Mouse (Mus musculus) stomach, embryonic 15.5 days (tissue): ENCODE measurements around the gene 4931406C07Rik. TPM values are rescaled to one million over a fixed set of nuclear protein-coding genes. Genes with fewer than 3 reads are reported as not detected.

Experiments
- ATAC-seq: fragments of 200-750 bp; cut with Nextera tagmentation; 2 replicates; pipeline ENCODE4 v1.8.0; 2017; ENCODE audit warnings: low read depth, moderate number of reproducible peaks, moderate TSS enrichment; ENCODE audit not compliant: insufficient read depth, low FRiP score
- H3K27ac ChIP-seq: fragments of 300-500 bp; sonication (generic); 2 replicates; pipeline ENCODE4 v1.5.1; 2015; ENCODE audit warnings: mild to moderate bottlenecking, inconsistent platforms
- H3K27me3 ChIP-seq: fragments of 300-500 bp; sonication (generic); replicated peaks from 2 replicates; pipeline ENCODE4 v1.6.1; 2015; ENCODE audit warnings: inconsistent platforms
- H3K36me3 ChIP-seq: fragments of 300-500 bp; sonication (generic); 2 replicates; pipeline ENCODE4 v1.6.1; 2015; ENCODE audit warnings: inconsistent platforms
- H3K4me1 ChIP-seq: fragments of 300-500 bp; sonication (generic); 2 replicates; pipeline ENCODE4 v1.6.1; 2015; ENCODE audit warnings: inconsistent platforms
- H3K4me2 ChIP-seq: fragments of 300-500 bp; sonication (generic); 2 replicates; pipeline ENCODE4 v1.6.1; 2015; ENCODE audit warnings: mild to moderate bottlenecking, inconsistent platforms
- H3K4me3 ChIP-seq: fragments of 300-500 bp; sonication (generic); replicated peaks from 2 replicates; pipeline ENCODE4 v1.5.1; 2015; ENCODE audit warnings: inconsistent platforms
- H3K9ac ChIP-seq: fragments of 300-500 bp; sonication (generic); 2 replicates; pipeline ENCODE4 v1.6.1; 2015; ENCODE audit warnings: inconsistent platforms
- H3K9me3 ChIP-seq: fragments of 300-500 bp; sonication (generic); 2 replicates; pipeline ENCODE4 v1.6.1; 2016; ENCODE audit warnings: inconsistent platforms
- WGBS: fragments of 180-500 bp; shearing (Covaris S2); methylation state at CpG from one replicate; pipeline ENCODE4 v1.1.7; 2015; 5-methylcytosine and 5-hydroxymethylcytosine counted together
- polyA plus RNA-seq: library from polyadenylated mRNA; unstranded; fragments of >200 nt; fragmentation: Nextera tagmentation; extraction: Ambion mirVana; gene quantifications from 2 replicates; pipeline ENCODE4 v1.2.1, GENCODE M21; 2015

The 4931406C07Rik gene
- polyA plus RNA-seq, 1 experiment from 2014 or later: 8.8 TPM

GRCm38 (mm10) chr9:15250376-15250775 is 55.9 kb downstream of the 4931406C07Rik start:
- Histone ChIP-seq H3K27me3 (no peaks in the 10 kb centered on the region), H3K4me1 (no peaks in the 10 kb centered on the region), H3K9ac (no peak overlapping the region), H3K4me3 (no peak overlapping the region), H3K36me3 (no peaks in the 10 kb centered on the region), H3K9me3 (no peaks in the 10 kb centered on the region), H3K27ac (no peak overlapping the region), H3K4me2 (no peak overlapping the region)
- WGBS: 59% methylated on average over 7 of the region's 7 CpGs
- no peak for ATAC-seq

- Histone ChIP-seq H3K36me3 (no peaks in the 10 kb centered on the region), H3K27ac (peak overlapping the region; percentile 51; the same call in 1 of the 2 replicates), H3K9ac (no peak overlapping the region), H3K4me2 (no peak overlapping the region), H3K4me3 (no peak overlapping the region), H3K9me3 (no peaks in the 10 kb centered on the region), H3K27me3 (no peaks in the 10 kb centered on the region), H3K4me1 (no peaks in the 10 kb centered on the region)
- 52% methylated on average over 14 of the region's 14 CpGs for WGBS
- peak; percentile 77 for ATAC-seq
Measured at GRCm38 (mm10) chr9:15245319-15246075, 60.8 kb downstream of the 4931406C07Rik start.

- ATAC-seq: no peak
- Histone ChIP-seq H3K4me3 (no peak overlapping the region), H3K27ac (no peak overlapping the region), H3K4me1 (peaks cover 11% of the 10 kb centered on the region; the same call in 1 of the 2 replicates), H3K9me3 (no peaks in the 10 kb centered on the region), H3K27me3 (no peaks in the 10 kb centered on the region), H3K4me2 (no peak overlapping the region; the same call in 1 of the 2 replicates), H3K36me3 (no peaks in the 10 kb centered on the region), H3K9ac (no peak overlapping the region)
- 93% methylated on average over 1 of the region's 1 CpGs for WGBS
Measured at GRCm38 (mm10) chr9:15242130-15242529, 64.1 kb downstream of the 4931406C07Rik start.

- Histone ChIP-seq H3K27ac (no peak overlapping the region), H3K9me3 (no peaks in the 10 kb centered on the region), H3K27me3 (no peaks in the 10 kb centered on the region), H3K4me3 (no peak overlapping the region), H3K36me3 (no peaks in the 10 kb centered on the region), H3K9ac (no peak overlapping the region), H3K4me1 (peaks cover 11% of the 10 kb centered on the region; the same call in 1 of the 2 replicates), H3K4me2 (peak overlapping the region; percentile 11; the same call in 1 of the 2 replicates)
- 41% methylated on average over 9 of the region's 9 CpGs for WGBS
- peak; percentile 15; the same call in 1 of the 2 replicates for ATAC-seq
Measured at GRCm38 (mm10) chr9:15241596-15241939, 64.7 kb downstream of the 4931406C07Rik start.

- WGBS: 62% methylated on average over 6 of the region's 6 CpGs
- no peaks in the 10 kb centered on the region for H3K27me3 ChIP-seq
- no peaks in the 10 kb centered on the region for H3K9me3 ChIP-seq
- no peaks in the 10 kb centered on the region for H3K36me3 ChIP-seq
- ATAC-seq: no peak
- no peak overlapping the region for H3K4me2 ChIP-seq
- peaks cover 11% of the 10 kb centered on the region; the same call in 1 of the 2 replicates for H3K4me1 ChIP-seq
- H3K9ac ChIP-seq: no peak overlapping the region
- no peak overlapping the region for H3K27ac ChIP-seq
- H3K4me3 ChIP-seq: no peak overlapping the region
Measured at GRCm38 (mm10) chr9:15240863-15241595, 65.2 kb downstream of the 4931406C07Rik start.

GRCm38 (mm10) chr9:15240006-15240405 is 66.2 kb downstream of the 4931406C07Rik start:
- WGBS: 89% methylated on average over 6 of the region's 6 CpGs
- Histone ChIP-seq H3K4me2 (peak overlapping the region; percentile 93; the same call in 1 of the 2 replicates), H3K27ac (no peak overlapping the region), H3K36me3 (no peaks in the 10 kb centered on the region), H3K27me3 (no peaks in the 10 kb centered on the region), H3K9me3 (no peaks in the 10 kb centered on the region), H3K9ac (no peak overlapping the region), H3K4me3 (no peak overlapping the region), H3K4me1 (peaks cover 11% of the 10 kb centered on the region; the same call in 1 of the 2 replicates)
- no peak for ATAC-seq

- peak; percentile 67 for ATAC-seq
- Histone ChIP-seq H3K9me3 (no peaks in the 10 kb centered on the region), H3K4me2 (peak within 1 kb of the TSS; percentile 93), H3K27ac (peak within 1 kb of the TSS; percentile 41; the same call in 1 of the 2 replicates), H3K27me3 (no peaks in the 10 kb centered on the region), H3K4me3 (peak within 1 kb of the TSS; percentile 50), H3K36me3 (no peaks in the 10 kb centered on the region), H3K4me1 (peaks cover 11% of the 10 kb centered on the region; the same call in 1 of the 2 replicates), H3K9ac (peak within 1 kb of the TSS; percentile 45; the same call in 1 of the 2 replicates)
- WGBS: 6% methylated on average over 35 of the region's 35 CpGs
Measured at GRCm38 (mm10) chr9:15239042-15239925, 67.0 kb downstream of the 4931406C07Rik start, which contains the start of gene Vstm5. TSS of gene Vstm5 (plus strand) at chr9:15239045.

GRCm38 (mm10) chr9:15238297-15238990 is 67.8 kb downstream of the 4931406C07Rik start:
- ATAC-seq: peak; percentile 52
- peak overlapping the region; percentile 41; the same call in 1 of the 2 replicates for H3K27ac ChIP-seq
- peak overlapping the region; percentile 45; the same call in 1 of the 2 replicates for H3K9ac ChIP-seq
- H3K4me2 ChIP-seq: peak overlapping the region; percentile 93
- no peaks in the 10 kb centered on the region for H3K36me3 ChIP-seq
- H3K9me3 ChIP-seq: no peaks in the 10 kb centered on the region
- WGBS: 74% methylated on average over 16 of the region's 16 CpGs
- peak overlapping the region; percentile 50 for H3K4me3 ChIP-seq
- no peaks in the 10 kb centered on the region for H3K27me3 ChIP-seq
- peaks cover 11% of the 10 kb centered on the region; the same call in 1 of the 2 replicates for H3K4me1 ChIP-seq

- no peak overlapping the region for H3K4me3 ChIP-seq
- no peak for ATAC-seq
- H3K9me3 ChIP-seq: no peaks in the 10 kb centered on the region
- H3K27ac ChIP-seq: no peak overlapping the region
- peaks cover 11% of the 10 kb centered on the region; the same call in 1 of the 2 replicates for H3K4me1 ChIP-seq
- H3K4me2 ChIP-seq: no peak overlapping the region
- 56% methylated on average over 14 of the region's 14 CpGs for WGBS
- no peaks in the 10 kb centered on the region for H3K27me3 ChIP-seq
- H3K36me3 ChIP-seq: no peaks in the 10 kb centered on the region
- H3K9ac ChIP-seq: no peak overlapping the region
Measured at GRCm38 (mm10) chr9:15237516-15238296, 68.5 kb downstream of the 4931406C07Rik start.

- H3K9ac ChIP-seq: no peak overlapping the region
- H3K4me1 ChIP-seq: peaks cover 11% of the 10 kb centered on the region; the same call in 1 of the 2 replicates
- no peaks in the 10 kb centered on the region for H3K27me3 ChIP-seq
- no peak overlapping the region for H3K27ac ChIP-seq
- no peak for ATAC-seq
- no peak overlapping the region for H3K4me3 ChIP-seq
- H3K4me2 ChIP-seq: no peak overlapping the region
- no peaks in the 10 kb centered on the region for H3K36me3 ChIP-seq
- H3K9me3 ChIP-seq: no peaks in the 10 kb centered on the region
- WGBS: 80% methylated on average over 3 of the region's 3 CpGs
Measured at GRCm38 (mm10) chr9:15235986-15236385, 70.3 kb downstream of the 4931406C07Rik start.
